Mouse (Mus musculus): Measurements from ENCODE around the gene Palld. TPM values are rescaled to one million over a fixed set of nuclear protein-coding genes. Genes with fewer than 3 reads are reported as not detected.

The Palld gene
- polyA plus RNA-seq, 1 experiment from 2014 or later: 62.9 TPM

DNA sequence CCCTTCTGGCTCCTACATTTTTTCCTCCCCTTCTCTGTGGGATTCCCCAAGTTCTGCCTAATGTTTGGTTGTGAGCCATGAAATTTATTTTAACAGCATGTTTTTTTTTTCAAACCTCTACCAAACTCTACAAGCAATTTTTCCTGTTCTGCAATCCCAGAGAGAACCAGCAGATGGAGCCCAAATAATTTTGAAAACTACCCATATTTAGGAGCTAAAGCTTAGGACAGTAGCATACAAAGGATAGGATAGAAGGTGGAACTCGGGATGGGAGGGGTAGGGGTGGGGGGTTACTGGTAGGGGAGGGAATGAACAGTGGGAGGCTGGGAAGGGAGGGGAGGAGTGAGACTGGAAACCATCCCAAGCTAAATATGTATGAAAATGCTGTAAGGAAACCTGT, 380.4 kb downstream of the Palld start:
- ATAC-seq (ENCODE audit: insufficient number of reproducible peaks, low FRiP score, low TSS enrichment, low read depth): no peak
- H3K4me3 ChIP-seq (ENCODE audit: low read depth, low read length): no peak overlapping the region

DNA sequence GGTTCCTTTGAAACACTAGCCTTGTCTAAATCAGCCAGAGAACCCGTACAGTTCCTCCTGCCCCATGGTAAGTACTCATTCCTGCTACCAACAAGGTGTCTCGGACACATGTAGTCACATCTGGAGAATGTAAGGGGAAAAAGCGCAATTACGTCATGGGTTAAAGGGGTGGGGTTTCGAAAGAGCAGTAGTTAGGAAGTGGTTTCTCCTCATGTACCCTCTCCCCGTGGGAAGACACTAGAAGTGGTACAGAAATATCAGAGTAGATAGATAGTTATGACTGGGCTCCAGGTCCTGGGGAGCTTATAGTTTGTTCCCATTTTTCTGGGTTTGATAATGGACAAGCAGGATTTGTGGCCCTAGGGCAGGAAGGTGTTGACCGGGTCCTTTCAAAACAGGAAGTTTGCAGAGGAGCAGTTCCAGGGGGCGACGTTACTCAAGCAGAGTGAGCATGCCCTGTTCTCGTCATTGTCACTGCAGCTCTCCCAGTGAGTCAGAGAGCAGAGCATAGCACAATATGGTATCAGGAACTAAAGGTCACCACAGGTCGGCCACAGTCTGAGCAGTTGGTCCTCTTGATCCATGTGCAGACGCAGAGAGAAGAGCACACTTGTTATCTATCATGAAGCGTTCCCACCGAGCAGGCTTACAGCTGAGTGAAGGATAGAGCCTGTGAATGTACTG, 384.8 kb downstream of the Palld start:
- no peaks in the 10 kb centered on the region for H3K9me3 ChIP-seq (ENCODE audit: control insufficient read depth, low read length)
- no peaks in the 10 kb centered on the region for H3K4me1 ChIP-seq (ENCODE audit: control insufficient read depth, insufficient read depth, low read length)
- H3K36me3 ChIP-seq (ENCODE audit: control insufficient read depth, insufficient read depth, low read length): no peaks in the 10 kb centered on the region; the same call in 1 of the 2 replicates
- no peak overlapping the region for H3K9ac ChIP-seq (ENCODE audit: low read length)
- H3K4me2 ChIP-seq (ENCODE audit: low read depth, severe bottlenecking): no peak overlapping the region
- ATAC-seq (ENCODE audit: insufficient number of reproducible peaks, low FRiP score, low TSS enrichment, low read depth): no peak
- H3K4me3 ChIP-seq (ENCODE audit: low read depth, low read length): no peak overlapping the region
- H3K27ac ChIP-seq (replicated peaks; ENCODE audit: low read depth, low read length): no peak overlapping the region
- no peaks in the 10 kb centered on the region for H3K27me3 ChIP-seq (ENCODE audit: control insufficient read depth, insufficient read depth, low read length)
- no peak for DNase-seq (ENCODE audit: low spot score)
- WGBS: 78% methylated on average over 14 of the region's 14 CpGs

More for the DNA sequence above, 380.4 kb downstream of the Palld start:
- DNase-seq (ENCODE audit: low spot score): peak; percentile 44
- Histone ChIP-seq H3K4me2 (ENCODE audit: low read depth, severe bottlenecking) (no peak overlapping the region), H3K9ac (ENCODE audit: low read length) (no peak overlapping the region), H3K27ac (replicated peaks; ENCODE audit: low read depth, low read length) (no peak overlapping the region), H3K4me1 (ENCODE audit: control insufficient read depth, insufficient read depth, low read length) (no peaks in the 10 kb centered on the region), H3K27me3 (ENCODE audit: control insufficient read depth, insufficient read depth, low read length) (no peaks in the 10 kb centered on the region), H3K9me3 (ENCODE audit: control insufficient read depth, low read length) (no peaks in the 10 kb centered on the region), H3K36me3 (ENCODE audit: control insufficient read depth, insufficient read depth, low read length) (peaks cover 2% of the 10 kb centered on the region; the same call in 1 of the 2 replicates)
- 11% methylated on average over 1 of the region's 1 CpGs for WGBS

DNA sequence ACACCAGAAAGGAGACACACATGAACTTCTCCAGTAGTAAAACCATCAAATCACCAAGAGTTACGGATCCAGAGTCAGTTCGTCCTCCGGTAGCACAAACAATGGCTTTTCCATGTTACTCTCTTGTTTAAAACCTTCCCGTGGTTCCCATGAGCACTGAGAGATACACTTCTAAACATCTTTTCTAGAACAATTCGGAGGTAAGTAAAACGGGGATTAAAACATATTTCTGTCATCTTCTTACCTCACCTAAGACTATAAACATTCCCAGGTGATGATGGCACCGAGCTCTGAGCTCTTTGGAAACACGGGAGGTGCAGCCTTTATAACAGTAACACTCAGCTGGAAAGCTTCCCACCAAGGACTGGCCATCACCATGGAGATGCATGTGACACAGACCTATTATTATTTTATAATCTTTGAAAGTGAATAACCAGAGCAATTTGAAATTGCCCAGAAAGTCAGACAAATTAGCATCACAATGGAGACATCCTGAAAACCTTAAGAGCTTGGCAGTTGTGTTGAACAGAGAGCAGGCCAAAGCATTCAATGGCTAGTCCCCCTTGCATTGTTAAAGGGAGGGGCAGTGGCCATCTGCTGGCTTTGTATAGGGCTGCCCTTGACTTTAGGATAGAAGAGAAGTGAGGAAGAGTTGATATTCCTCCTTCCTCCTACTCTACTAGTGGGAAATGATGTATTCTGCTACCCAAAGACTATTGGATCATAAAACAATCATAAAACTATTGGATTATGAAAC, 385.6 kb downstream of the Palld start:
- ATAC-seq (ENCODE audit: insufficient number of reproducible peaks, low FRiP score, low TSS enrichment, low read depth): no peak
- WGBS: 84% methylated on average over 8 of the region's 8 CpGs
- no peaks in the 10 kb centered on the region for H3K9me3 ChIP-seq (ENCODE audit: control insufficient read depth, low read length)
- H3K36me3 ChIP-seq (ENCODE audit: control insufficient read depth, insufficient read depth, low read length): no peaks in the 10 kb centered on the region; the same call in 1 of the 2 replicates
- no peak overlapping the region for H3K27ac ChIP-seq (replicated peaks; ENCODE audit: low read depth, low read length)
- H3K4me3 ChIP-seq (ENCODE audit: low read depth, low read length): no peak overlapping the region
- no peak for DNase-seq (ENCODE audit: low spot score)
- H3K9ac ChIP-seq (ENCODE audit: low read length): no peak overlapping the region
- no peak overlapping the region for H3K4me2 ChIP-seq (ENCODE audit: low read depth, severe bottlenecking)
- no peaks in the 10 kb centered on the region for H3K4me1 ChIP-seq (ENCODE audit: control insufficient read depth, insufficient read depth, low read length)
- H3K27me3 ChIP-seq (ENCODE audit: control insufficient read depth, insufficient read depth, low read length): no peaks in the 10 kb centered on the region

DNA sequence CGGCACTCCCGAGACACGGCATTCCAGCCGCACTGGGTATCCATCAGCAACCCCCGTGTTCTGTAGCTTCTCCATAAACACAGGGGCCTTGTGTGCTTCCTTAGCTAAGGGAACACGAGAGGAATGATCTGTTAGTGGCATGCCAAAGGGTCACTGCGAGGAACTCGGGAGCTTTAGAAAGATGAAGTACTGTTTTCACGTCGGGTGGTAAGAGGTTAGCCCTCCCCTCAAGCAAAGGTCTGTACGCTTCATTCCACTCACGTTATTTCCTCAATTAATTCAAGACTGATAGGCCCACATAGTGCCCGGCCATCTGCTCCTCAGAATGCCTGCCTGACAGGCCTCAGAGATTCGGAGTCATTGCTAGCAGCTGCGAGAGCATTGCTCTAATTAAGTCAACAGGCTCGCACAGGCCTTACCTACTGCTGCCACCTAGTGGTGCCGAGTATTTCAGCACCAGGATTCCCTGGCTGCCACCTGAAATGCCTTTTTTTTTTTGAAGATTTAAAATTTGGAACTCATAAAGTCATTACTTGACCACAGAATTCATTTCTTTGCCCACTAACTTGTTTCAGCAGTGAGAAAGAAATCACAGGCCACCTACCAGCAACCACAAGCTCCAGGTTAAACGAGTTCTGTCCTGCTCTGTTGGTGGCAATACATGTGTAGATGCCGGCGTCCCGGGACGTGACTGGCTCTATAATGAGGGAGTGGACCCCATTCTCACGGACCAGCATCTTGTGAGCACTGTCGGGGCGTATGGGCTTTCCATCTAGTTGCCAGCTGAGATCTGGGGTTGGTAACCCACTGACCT, 386.4 kb downstream of the Palld start:
- Histone ChIP-seq H3K4me2 (ENCODE audit: low read depth, severe bottlenecking) (no peak overlapping the region), H3K4me1 (ENCODE audit: control insufficient read depth, insufficient read depth, low read length) (no peaks in the 10 kb centered on the region), H3K9ac (ENCODE audit: low read length) (no peak overlapping the region), H3K9me3 (ENCODE audit: control insufficient read depth, low read length) (no peaks in the 10 kb centered on the region), H3K27ac (replicated peaks; ENCODE audit: low read depth, low read length) (no peak overlapping the region), H3K4me3 (ENCODE audit: low read depth, low read length) (no peak overlapping the region), H3K27me3 (ENCODE audit: control insufficient read depth, insufficient read depth, low read length) (no peaks in the 10 kb centered on the region), H3K36me3 (ENCODE audit: control insufficient read depth, insufficient read depth, low read length) (no peaks in the 10 kb centered on the region; the same call in 1 of the 2 replicates)
- WGBS: 53% methylated on average over 25 of the region's 25 CpGs
- ATAC-seq (ENCODE audit: insufficient number of reproducible peaks, low FRiP score, low TSS enrichment, low read depth) (0 out of 2 replicates have a peak, but pooled peaks have one; percentile 65), DNase-seq (ENCODE audit: low spot score) (peak; percentile 87)

DNA sequence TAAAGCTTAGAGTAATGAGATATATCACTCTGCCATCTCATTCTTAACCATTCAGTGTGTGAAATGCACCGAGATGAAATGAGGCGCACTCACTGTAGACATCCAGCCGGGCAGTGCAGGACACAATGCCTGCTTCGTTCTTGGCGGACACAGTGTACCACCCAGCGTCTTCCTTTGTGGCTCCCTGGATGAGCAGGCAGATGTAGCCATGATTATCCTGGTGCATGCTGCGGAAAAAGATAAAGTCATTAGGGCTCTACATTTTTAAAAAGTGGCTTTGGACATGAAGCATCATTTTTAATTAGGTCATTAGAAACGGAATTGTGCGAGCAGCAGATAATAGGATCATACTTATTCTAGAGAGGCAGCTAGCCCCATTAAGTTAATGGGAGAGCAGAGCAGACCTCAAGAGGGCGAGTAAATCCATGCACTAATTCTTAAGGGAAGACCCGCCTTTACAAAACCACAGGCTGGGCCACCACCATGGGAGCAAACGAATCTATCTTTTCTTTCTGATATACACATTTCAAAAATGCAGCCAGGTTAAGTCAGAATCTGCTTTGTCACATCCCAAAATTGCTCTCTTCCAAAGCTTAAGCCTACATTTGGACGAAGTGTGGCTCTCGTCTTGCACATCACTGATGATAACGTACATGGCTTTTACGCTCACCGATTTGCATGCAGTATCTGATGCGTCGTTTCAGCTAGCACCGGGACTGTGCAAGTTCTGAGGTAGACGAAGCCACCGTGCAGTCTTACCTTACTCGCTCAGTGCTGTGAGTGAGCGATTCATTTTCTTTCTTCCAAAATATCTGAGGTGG, 387.2 kb downstream of the Palld start:
- H3K4me2 ChIP-seq (ENCODE audit: low read depth, severe bottlenecking): no peak overlapping the region
- no peaks in the 10 kb centered on the region for H3K9me3 ChIP-seq (ENCODE audit: control insufficient read depth, low read length)
- H3K27ac ChIP-seq (replicated peaks; ENCODE audit: low read depth, low read length): no peak overlapping the region
- H3K4me3 ChIP-seq (ENCODE audit: low read depth, low read length): no peak overlapping the region
- DNase-seq (ENCODE audit: low spot score): no peak
- no peaks in the 10 kb centered on the region for H3K27me3 ChIP-seq (ENCODE audit: control insufficient read depth, insufficient read depth, low read length)
- WGBS: 95% methylated on average over 24 of the region's 24 CpGs
- no peak overlapping the region for H3K9ac ChIP-seq (ENCODE audit: low read length)
- no peaks in the 10 kb centered on the region for H3K4me1 ChIP-seq (ENCODE audit: control insufficient read depth, insufficient read depth, low read length)
- no peaks in the 10 kb centered on the region; the same call in 1 of the 2 replicates for H3K36me3 ChIP-seq (ENCODE audit: control insufficient read depth, insufficient read depth, low read length)
- no peak for ATAC-seq (ENCODE audit: insufficient number of reproducible peaks, low FRiP score, low TSS enrichment, low read depth)

- Histone ChIP-seq H3K4me2 (ENCODE audit: low read depth, severe bottlenecking) (no peak overlapping the region), H3K9me3 (ENCODE audit: control insufficient read depth, low read length) (no peaks in the 10 kb centered on the region), H3K4me3 (ENCODE audit: low read depth, low read length) (no peak overlapping the region), H3K4me1 (ENCODE audit: control insufficient read depth, insufficient read depth, low read length) (no peaks in the 10 kb centered on the region), H3K9ac (ENCODE audit: low read length) (no peak overlapping the region), H3K27ac (replicated peaks; ENCODE audit: low read depth, low read length) (no peak overlapping the region), H3K27me3 (ENCODE audit: control insufficient read depth, insufficient read depth, low read length) (no peaks in the 10 kb centered on the region), H3K36me3 (ENCODE audit: control insufficient read depth, insufficient read depth, low read length) (no peaks in the 10 kb centered on the region)
- ATAC-seq (ENCODE audit: insufficient number of reproducible peaks, low FRiP score, low TSS enrichment, low read depth) (no peak), DNase-seq (ENCODE audit: low spot score) (no peak)
These were observed 400.2 kb downstream of the Palld start for GRCm38 (mm10) chr8:61502277-61502676.

DNA sequence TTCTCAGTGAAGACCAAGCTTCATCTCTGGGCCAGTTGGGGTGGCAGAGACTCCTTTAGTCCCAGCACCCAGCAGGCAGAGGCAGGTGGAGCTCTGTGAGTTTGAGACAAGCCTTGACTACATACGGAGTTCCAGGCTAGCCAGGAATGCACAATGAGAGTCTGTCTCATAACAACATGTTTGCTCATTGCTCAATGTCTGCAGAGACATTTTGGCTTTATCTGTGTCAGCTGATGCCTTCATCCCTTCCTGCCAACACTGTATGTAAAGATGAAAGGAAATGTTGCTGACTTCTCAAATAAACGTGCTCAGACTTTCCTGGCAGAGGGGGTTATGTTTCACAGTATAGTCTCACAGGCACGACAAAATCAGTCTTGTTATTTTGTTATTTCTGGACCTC, 401.6 kb downstream of the Palld start:
- Histone ChIP-seq H3K27me3 (ENCODE audit: control insufficient read depth, insufficient read depth, low read length) (no peaks in the 10 kb centered on the region), H3K4me1 (ENCODE audit: control insufficient read depth, insufficient read depth, low read length) (no peaks in the 10 kb centered on the region), H3K9ac (ENCODE audit: low read length) (no peak overlapping the region), H3K4me2 (ENCODE audit: low read depth, severe bottlenecking) (no peak overlapping the region), H3K9me3 (ENCODE audit: control insufficient read depth, low read length) (no peaks in the 10 kb centered on the region), H3K36me3 (ENCODE audit: control insufficient read depth, insufficient read depth, low read length) (no peaks in the 10 kb centered on the region), H3K4me3 (ENCODE audit: low read depth, low read length) (no peak overlapping the region), H3K27ac (replicated peaks; ENCODE audit: low read depth, low read length) (no peak overlapping the region)
- DNase-seq (ENCODE audit: low spot score) (no peak), ATAC-seq (ENCODE audit: insufficient number of reproducible peaks, low FRiP score, low TSS enrichment, low read depth) (no peak)
- 77% methylated on average over 3 of the region's 3 CpGs for WGBS

GRCm38 (mm10) chr8:61499035-61499434, 403.5 kb downstream of the Palld start:
- Histone ChIP-seq H3K27ac (replicated peaks; ENCODE audit: low read depth, low read length) (no peak overlapping the region), H3K4me1 (ENCODE audit: control insufficient read depth, insufficient read depth, low read length) (no peaks in the 10 kb centered on the region), H3K27me3 (ENCODE audit: control insufficient read depth, insufficient read depth, low read length) (no peaks in the 10 kb centered on the region), H3K9ac (ENCODE audit: low read length) (no peak overlapping the region), H3K4me3 (ENCODE audit: low read depth, low read length) (no peak overlapping the region), H3K36me3 (ENCODE audit: control insufficient read depth, insufficient read depth, low read length) (no peaks in the 10 kb centered on the region; the same call in 1 of the 2 replicates), H3K4me2 (ENCODE audit: low read depth, severe bottlenecking) (no peak overlapping the region), H3K9me3 (ENCODE audit: control insufficient read depth, low read length) (no peaks in the 10 kb centered on the region)
- 64% methylated on average over 4 of the region's 4 CpGs for WGBS
- DNase-seq (ENCODE audit: low spot score) (no peak), ATAC-seq (ENCODE audit: insufficient number of reproducible peaks, low FRiP score, low TSS enrichment, low read depth) (no peak)

Measured in limb, embryonic 11.5 days (tissue).